Mouse (Mus musculus): ENCODE data around the gene Kncn.

Kncn gene

DNA sequence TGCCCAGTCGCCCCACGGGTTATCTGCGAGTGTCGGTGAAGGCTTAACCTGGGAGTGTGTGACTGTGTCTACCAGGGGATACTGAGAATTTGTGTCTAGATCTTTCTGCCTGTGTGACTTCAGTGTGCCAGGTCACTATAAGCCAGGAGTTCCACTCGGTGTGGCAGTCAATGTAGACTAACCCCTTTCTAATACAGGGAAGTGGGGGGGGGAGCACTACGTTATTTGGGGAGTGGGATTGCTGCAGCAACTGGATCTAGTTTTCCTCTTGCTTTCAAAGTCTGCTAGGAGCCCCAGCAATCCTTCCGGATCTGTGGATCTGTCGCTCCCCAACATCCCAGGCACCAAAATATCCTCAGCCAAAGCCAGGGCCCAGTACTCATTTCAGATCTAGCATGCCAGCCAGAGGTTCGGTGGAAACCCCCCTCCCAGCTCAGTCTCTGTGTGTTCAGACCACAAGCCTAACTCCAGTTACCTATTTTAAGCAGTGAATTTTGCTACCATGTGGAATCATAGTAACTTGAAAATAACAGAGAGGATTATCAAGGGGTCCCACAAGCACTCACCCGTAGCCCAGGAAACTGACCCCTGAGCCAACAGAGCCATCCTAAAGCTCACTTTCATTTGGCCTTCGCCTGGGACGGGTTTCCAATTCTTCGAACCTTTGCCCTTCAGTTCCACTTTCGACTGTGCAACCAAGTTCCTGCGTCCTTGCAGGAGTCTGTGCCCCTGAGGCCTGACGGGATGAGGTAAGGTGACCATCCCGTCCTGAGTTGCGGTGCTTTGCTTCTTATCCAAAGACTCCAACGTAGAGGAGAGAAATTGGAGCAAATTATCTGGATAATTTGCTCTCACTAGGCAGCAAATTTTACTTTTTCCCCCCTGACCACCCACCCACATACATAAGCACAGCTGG lies 53.1 kb downstream of the Kncn start:
- no peak for DNase-seq (ENCODE audit: low spot score in 2 of 2)

DNA sequence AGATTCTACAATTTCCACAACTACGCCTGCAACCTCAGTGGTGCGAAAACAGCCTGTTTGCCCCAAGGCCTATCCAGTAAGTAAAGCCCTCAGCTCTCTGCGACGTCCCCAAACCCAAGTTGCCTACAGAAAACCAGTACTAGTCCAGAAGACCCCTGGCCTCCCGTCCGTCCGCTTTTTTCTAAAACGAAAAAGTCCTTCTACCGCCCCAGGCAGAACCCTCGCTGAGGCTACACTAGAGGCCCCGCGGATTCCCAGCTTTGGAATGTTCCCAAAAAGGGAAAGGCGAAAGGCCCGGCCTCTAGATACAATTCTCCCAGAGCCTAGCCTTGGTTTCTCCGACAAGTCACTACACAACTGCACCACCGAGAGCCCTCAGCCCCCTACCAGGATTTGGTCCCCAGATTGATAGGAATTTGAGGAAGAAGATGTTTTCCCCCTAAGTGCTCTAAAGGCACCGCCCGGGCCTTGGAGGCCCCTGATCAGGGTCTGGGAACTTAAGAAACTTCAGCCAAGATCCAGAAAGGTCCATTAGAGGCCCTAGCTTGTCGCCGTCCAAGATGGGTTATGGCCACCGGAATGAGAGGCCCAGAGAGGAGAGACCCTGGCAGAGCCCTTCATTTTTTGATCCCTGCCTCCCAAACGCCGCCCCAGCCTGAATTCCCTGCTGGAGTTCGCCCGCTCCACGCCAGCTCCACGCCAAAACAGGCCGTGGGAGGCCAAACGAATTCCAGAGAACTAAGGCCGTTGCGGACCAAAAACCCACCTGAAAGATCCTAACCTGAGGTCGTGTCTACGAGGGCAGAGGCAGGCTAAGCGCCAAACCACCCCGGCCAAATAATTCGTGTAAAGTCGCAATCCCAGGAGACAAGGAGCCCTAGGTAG lies 54.3 kb downstream of the Kncn start:
- DNase-seq (ENCODE audit: low spot score in 2 of 2), result no peak

Measured in thymus, postnatal 10 days (tissue).